Mouse (Mus musculus): ENCODE results near the gene Dnah5. TPM values are rescaled to one million over a fixed set of nuclear protein-coding genes. Genes with fewer than 3 reads are reported as not detected.

Gene Dnah5
- not detected in 2 replicates for polyA plus RNA-seq (2015; fragmentation: Nextera tagmentation; extraction: Ambion mirVana)

- 80% methylated on average over 20 of the region's 20 CpGs for WGBS (ENCODE audit: insufficient replicate concordance)
- no peaks in the 10 kb centered on the region for H3K9me3 ChIP-seq (ENCODE audit: low read length)
- no peak within 1 kb of the TSS for H3K4me2 ChIP-seq (ENCODE audit: low read depth, low read length)
- no peak within 1 kb of the TSS for H3K27ac ChIP-seq (ENCODE audit: low read depth)
- H3K36me3 ChIP-seq (replicated peaks; ENCODE audit: insufficient read depth, low read length), result no peaks in the 10 kb centered on the region
- H3K4me1 ChIP-seq (ENCODE audit: insufficient read depth), result no peaks in the 10 kb centered on the region
- DNase-seq (no peak), ATAC-seq (no peak)
- no peak within 1 kb of the TSS for H3K9ac ChIP-seq (replicated peaks)
- TF ChIP-seq CTCF (IDR thresholded peaks at IDR 0.05; ENCODE audit: low read depth) (no peak), EP300 (IDR thresholded peaks at IDR 0.05; ENCODE audit: low read depth) (no peak)
- H3K27me3 ChIP-seq (ENCODE audit: insufficient read depth, low read length), result no peaks in the 10 kb centered on the region
- no peak within 1 kb of the TSS for H3K4me3 ChIP-seq (ENCODE audit: low read depth, low read length)
Observed at GRCm38 (mm10) chr15:28203111-28204075, at the start of gene Dnah5. Dnah5 (plus strand) TSS chr15:28203752.

- H3K36me3 ChIP-seq (replicated peaks; ENCODE audit: insufficient read depth, low read length), result no peaks in the 10 kb centered on the region
- no peak overlapping the region for H3K9ac ChIP-seq (replicated peaks)
- ATAC-seq (no peak), DNase-seq (no peak)
- H3K4me1 ChIP-seq (ENCODE audit: insufficient read depth), result no peaks in the 10 kb centered on the region; the same call in 1 of the 2 replicates
- TF ChIP-seq EP300 (IDR thresholded peaks at IDR 0.05; ENCODE audit: low read depth) (no peak), CTCF (IDR thresholded peaks at IDR 0.05; ENCODE audit: low read depth) (0 out of 2 replicates have a peak, but pooled peaks have one; percentile 10)
- no peak overlapping the region for H3K27ac ChIP-seq (ENCODE audit: low read depth)
- peak overlapping the region; percentile 45 for H3K4me2 ChIP-seq (ENCODE audit: low read depth, low read length)
- no peak overlapping the region for H3K4me3 ChIP-seq (ENCODE audit: low read depth, low read length)
- no peaks in the 10 kb centered on the region for H3K9me3 ChIP-seq (ENCODE audit: low read length)
- H3K27me3 ChIP-seq (ENCODE audit: insufficient read depth, low read length), result 0 out of 2 replicates have a peak, but pooled peaks cover 4% of the 10 kb centered on the region
- WGBS (ENCODE audit: insufficient replicate concordance), result 9% methylated on average over 27 of the region's 27 CpGs
Observed at GRCm38 (mm10) chr15:28154822-28155501, 48.6 kb upstream of the Dnah5 start.

DNA sequence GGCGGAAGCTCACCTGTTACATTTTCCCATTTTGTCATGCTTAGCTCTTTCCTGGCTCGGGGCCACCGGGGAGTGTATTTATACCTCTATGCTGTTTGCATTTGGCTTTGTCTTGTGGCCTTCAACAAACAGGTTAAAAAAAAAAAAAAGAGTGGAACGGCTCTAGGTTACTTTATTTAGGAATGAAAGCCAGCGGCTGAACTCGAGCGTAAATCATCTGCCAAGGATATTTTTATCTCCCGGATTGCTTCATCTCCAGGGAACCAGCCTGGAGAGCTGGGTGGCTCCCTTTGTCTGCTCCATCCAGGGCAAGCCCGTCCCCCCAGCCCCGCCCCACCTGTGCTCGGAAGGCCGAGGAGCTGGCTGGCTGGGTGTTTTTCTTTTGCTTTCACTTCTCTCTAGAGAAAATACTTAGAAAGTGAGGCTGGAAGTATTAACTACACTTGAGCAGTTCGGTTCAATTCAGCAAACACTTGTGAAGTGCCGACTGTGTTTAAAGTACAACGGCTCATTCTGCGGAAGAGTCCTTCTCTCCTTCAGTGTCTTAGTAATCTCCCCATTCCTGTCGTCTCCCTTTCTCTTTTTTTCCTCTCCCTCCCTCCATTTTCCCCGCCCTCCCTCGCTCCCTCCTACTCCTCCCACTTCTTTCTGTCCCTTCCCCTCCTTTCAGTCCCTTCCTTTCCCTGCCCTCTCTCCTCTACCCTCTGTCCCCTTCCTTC, 44.6 kb upstream of the Dnah5 start:
- ATAC-seq (peak; percentile 96), DNase-seq (peak; percentile 77)
- Histone ChIP-seq H3K4me3 (ENCODE audit: low read depth, low read length) (peak overlapping the region; percentile 60), H3K4me2 (ENCODE audit: low read depth, low read length) (peak overlapping the region; percentile 74), H3K9ac (replicated peaks) (peak overlapping the region; percentile 55), H3K27me3 (ENCODE audit: insufficient read depth, low read length) (0 out of 2 replicates have a peak, but pooled peaks cover 4% of the 10 kb centered on the region), H3K36me3 (replicated peaks; ENCODE audit: insufficient read depth, low read length) (no peaks in the 10 kb centered on the region), H3K27ac (ENCODE audit: low read depth) (peak overlapping the region; percentile 51), H3K9me3 (ENCODE audit: low read length) (no peaks in the 10 kb centered on the region), H3K4me1 (ENCODE audit: insufficient read depth) (no peaks in the 10 kb centered on the region; the same call in 1 of the 2 replicates)
- TF ChIP-seq CTCF (IDR thresholded peaks at IDR 0.05; ENCODE audit: low read depth), result no peak
- TF ChIP-seq EP300 (IDR thresholded peaks at IDR 0.05; ENCODE audit: low read depth), result peak; percentile 17; the same call in 1 of the 2 replicates
- WGBS (ENCODE audit: insufficient replicate concordance), result 3% methylated on average over 19 of the region's 19 CpGs

DNA sequence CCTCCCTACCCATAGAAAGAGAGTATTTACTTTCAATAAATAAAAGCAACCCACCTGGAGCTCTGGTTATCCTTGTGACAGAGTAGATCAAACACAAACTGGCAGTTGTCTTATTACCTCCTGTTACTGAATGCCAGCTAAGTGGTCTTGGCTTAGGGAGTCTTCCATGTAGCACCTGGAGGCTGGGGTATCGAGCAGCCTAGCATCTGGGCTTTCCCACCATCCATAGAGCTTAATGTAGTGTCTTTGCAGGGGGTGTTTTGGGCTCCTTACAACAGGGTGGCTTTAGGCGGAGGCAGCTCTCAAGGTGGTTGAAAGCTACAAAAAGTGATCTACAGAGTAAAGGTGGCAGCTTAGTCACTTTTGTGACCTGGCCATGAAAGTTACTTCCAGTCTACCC, 41.3 kb upstream of the Dnah5 start:
- Histone ChIP-seq H3K4me1 (ENCODE audit: insufficient read depth) (no peaks in the 10 kb centered on the region), H3K27ac (ENCODE audit: low read depth) (no peak overlapping the region), H3K4me3 (ENCODE audit: low read depth, low read length) (no peak overlapping the region), H3K9me3 (ENCODE audit: low read length) (no peaks in the 10 kb centered on the region), H3K4me2 (ENCODE audit: low read depth, low read length) (no peak overlapping the region), H3K36me3 (replicated peaks; ENCODE audit: insufficient read depth, low read length) (no peaks in the 10 kb centered on the region), H3K27me3 (ENCODE audit: insufficient read depth, low read length) (no peaks in the 10 kb centered on the region), H3K9ac (replicated peaks) (no peak overlapping the region)
- 77% methylated on average over 2 of the region's 2 CpGs for WGBS (ENCODE audit: insufficient replicate concordance)
- TF ChIP-seq CTCF (IDR thresholded peaks at IDR 0.05; ENCODE audit: low read depth) (no peak), EP300 (IDR thresholded peaks at IDR 0.05; ENCODE audit: low read depth) (no peak)
- DNase-seq (no peak), ATAC-seq (no peak)

DNA sequence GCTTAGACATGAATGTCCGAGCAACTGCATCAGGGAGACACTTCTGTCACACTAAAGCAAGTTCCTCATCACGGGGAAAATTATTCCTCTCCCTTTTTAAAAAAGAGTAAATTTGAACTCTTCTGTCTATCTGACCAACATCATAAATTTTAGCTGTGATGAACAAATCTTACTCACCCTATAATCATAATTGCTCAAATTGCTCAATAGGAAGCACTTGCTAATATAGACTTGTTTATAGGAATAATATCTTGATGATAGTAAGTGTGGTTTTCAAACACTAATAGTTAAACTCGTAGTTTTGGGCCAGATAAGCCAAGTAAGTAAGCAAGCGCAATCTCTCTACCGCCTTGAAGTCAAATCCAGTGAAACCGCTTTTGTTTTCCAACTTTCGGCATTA, 38.3 kb upstream of the Dnah5 start:
- Histone ChIP-seq H3K9me3 (ENCODE audit: low read length) (no peaks in the 10 kb centered on the region), H3K4me2 (ENCODE audit: low read depth, low read length) (no peak overlapping the region), H3K27ac (ENCODE audit: low read depth) (no peak overlapping the region), H3K36me3 (replicated peaks; ENCODE audit: insufficient read depth, low read length) (no peaks in the 10 kb centered on the region), H3K4me3 (ENCODE audit: low read depth, low read length) (no peak overlapping the region), H3K4me1 (ENCODE audit: insufficient read depth) (no peaks in the 10 kb centered on the region), H3K27me3 (ENCODE audit: insufficient read depth, low read length) (no peaks in the 10 kb centered on the region), H3K9ac (replicated peaks) (no peak overlapping the region)
- WGBS (ENCODE audit: insufficient replicate concordance), result 81% methylated on average over 7 of the region's 7 CpGs
- TF ChIP-seq EP300 (IDR thresholded peaks at IDR 0.05; ENCODE audit: low read depth) (no peak), CTCF (IDR thresholded peaks at IDR 0.05; ENCODE audit: low read depth) (no peak)
- no peak for DNase-seq
- no peak for ATAC-seq
